ENCODE assay signal across 15 mouse cellular contexts in genomic region chr9:103489096-103489495, GRCm38 (mm10). TPM values are rescaled to one million over a fixed set of nuclear protein-coding genes. Genes with fewer than 3 reads are reported as not detected.
DNase-seq lines count a peak whose midpoint lies in the region; ATAC-seq lines count a peak whose summit lies in the region.
"Had no signal": no experiment of that assay in that cellular context is flagged by ENCODE, and none has a peak within 500 bp of the region (broad histone marks: within the 10 kb centered on the region; RNA-seq: fewer than 3 reads in every experiment).

No protein-coding gene starts in this region.

- no peaks in the 10 kb centered on the region for H3K9me3 ChIP-seq in embryonic facial prominence, embryonic 13.5 days
- H3K9me3 ChIP-seq in midbrain, embryonic 16.5 days (replicated peaks; ENCODE audit: control insufficient read depth, low read length, poor library complexity, severe bottlenecking), result no peaks in the 10 kb centered on the region
- H3K9me3 ChIP-seq: hindbrain, embryonic 13.5 days had no signal

- H3K27ac ChIP-seq in embryonic facial prominence, embryonic 13.5 days, result no peak overlapping the region
- no peak overlapping the region for H3K27ac ChIP-seq in midbrain, embryonic 16.5 days (ENCODE audit: low read length)
- H3K27ac ChIP-seq: hindbrain, embryonic 13.5 days; kidney, postnatal 0 days; liver, embryonic 14.5 days had no signal

- WGBS in embryonic facial prominence, embryonic 13.5 days, result 48% methylated on average over 7 of the region's 7 CpGs
- 64% methylated on average over 6 of the region's 7 CpGs for WGBS in midbrain, embryonic 16.5 days

- peaks cover 25% of the 10 kb centered on the region for H3K4me1 ChIP-seq in embryonic facial prominence, embryonic 13.5 days
- H3K4me1 ChIP-seq in midbrain, embryonic 16.5 days (ENCODE audit: control insufficient read depth, insufficient read depth, low read length), result no peaks in the 10 kb centered on the region

- H3K4me3 ChIP-seq in embryonic facial prominence, embryonic 13.5 days, result no peak overlapping the region
- H3K4me3 ChIP-seq in midbrain, embryonic 16.5 days (ENCODE audit: low read depth, low read length), result no peak overlapping the region
- H3K4me3 ChIP-seq: hindbrain, embryonic 13.5 days had no signal

- H3K27me3 ChIP-seq in embryonic facial prominence, embryonic 13.5 days, result no peaks in the 10 kb centered on the region
- H3K27me3 ChIP-seq in splenic B cell, adult 2 months (ENCODE audit: control insufficient read depth, insufficient read depth, low read length, poor library complexity, severe bottlenecking), result no peaks in the 10 kb centered on the region
- no peaks in the 10 kb centered on the region for H3K27me3 ChIP-seq in midbrain, embryonic 16.5 days (ENCODE audit: control insufficient read depth, insufficient read depth, low read depth, low read length)

- H3K4me2 ChIP-seq in embryonic facial prominence, embryonic 13.5 days, result no peak overlapping the region
- no peak overlapping the region for H3K4me2 ChIP-seq in midbrain, embryonic 16.5 days (ENCODE audit: low read length)
- H3K4me2 ChIP-seq: hindbrain, embryonic 13.5 days had no signal

- no peak for ATAC-seq in embryonic facial prominence, embryonic 13.5 days (ENCODE audit: insufficient number of reproducible peaks, insufficient read depth, low FRiP score, low TSS enrichment, low read depth)
- ATAC-seq in midbrain, embryonic 16.5 days, result no peak
- ATAC-seq: forebrain, postnatal 0 days had no signal

- H3K36me3 ChIP-seq in embryonic facial prominence, embryonic 13.5 days, result no peaks in the 10 kb centered on the region
- H3K36me3 ChIP-seq in splenic B cell, adult 2 months (ENCODE audit: control insufficient read depth, insufficient read depth, low read length, poor library complexity, severe bottlenecking), result no peaks in the 10 kb centered on the region
- no peaks in the 10 kb centered on the region for H3K36me3 ChIP-seq in midbrain, embryonic 16.5 days (ENCODE audit: control insufficient read depth, insufficient read depth, low read length)
- H3K36me3 ChIP-seq: G1E had no signal

- DNase-seq in kidney, postnatal 25 days, result peak; percentile 44 to 57
- no peak for DNase-seq in kidney, postnatal 14 days
- DNase-seq in CD4-positive, CD25-positive, alpha-beta regulatory T cell, adult 2 months (ENCODE audit: low read depth, low spot score), result peak; percentile 40
- peak; percentile 90 for DNase-seq in splenic B cell, adult 2 months (ENCODE audit: low read depth, low spot score)
- no peak for DNase-seq in ovary, postnatal 14 days (ENCODE audit: low spot score)
- no peak for DNase-seq in retina, postnatal 1 day
- DNase-seq: forebrain, postnatal 0 days; gastrocnemius, postnatal 25 days; right cerebral cortex, adult 18-20 months had no signal

- 0 out of 2 replicates have a peak overlapping the region, but pooled peaks have one; percentile 11 for H3K9ac ChIP-seq in embryonic facial prominence, embryonic 13.5 days
- H3K9ac ChIP-seq in midbrain, embryonic 16.5 days (ENCODE audit: low read depth, low read length), result no peak overlapping the region
- H3K9ac ChIP-seq: forebrain, postnatal 0 days; hindbrain, embryonic 13.5 days; liver, embryonic 14.5 days had no signal

RNA-seq across cellular contexts. Expression of gene Bfsp2, which starts 8.9 kb away (rescaled TPM):
- polyA plus RNA-seq in embryonic facial prominence, embryonic 13.5 days (2015; fragmentation: Nextera tagmentation; extraction: Ambion mirVana), result 2.6 and 5.1 TPM in 2 replicates
- polyA plus RNA-seq in midbrain, embryonic 16.5 days (2015; fragmentation: Nextera tagmentation; extraction: Ambion mirVana), result 2.2 and 2.8 TPM in 2 replicates
- polyA plus RNA-seq: G1E had no signal

Comparison
In these comparisons a context has a peak if more than half of its experiments do, and no peak if none do; other contexts are left out.
1. DNase-seq: peak in kidney, postnatal 25 days (2 of 2), CD4-positive, CD25-positive, alpha-beta regulatory T cell, adult 2 months (single experiment) and splenic B cell, adult 2 months (single experiment); none in kidney, postnatal 14 days (single experiment), ovary, postnatal 14 days (single experiment) and retina, postnatal 1 day (single experiment).